Mouse (Mus musculus) stomach, embryonic 14.5 days (tissue): ENCODE data around the gene Sec24c. TPM values are rescaled to one million over a fixed set of nuclear protein-coding genes. Genes with fewer than 3 reads are reported as not detected.

Experiments
- ATAC-seq: fragments of 200-750 bp; cut with Nextera tagmentation; 2 replicates; pipeline ENCODE4 v1.8.0; 2017; ENCODE audit warnings: low read depth, moderate TSS enrichment; ENCODE audit not compliant: insufficient number of reproducible peaks, insufficient read depth, low FRiP score
- H3K27ac ChIP-seq: fragments of 300-500 bp; sonication (generic); 2 replicates; pipeline ENCODE4 v1.5.1; 2014; ENCODE audit warnings: mild to moderate bottlenecking, low read length, moderate library complexity, mixed read lengths
- H3K27me3 ChIP-seq: fragments of 300-500 bp; sonication (generic); 2 replicates; pipeline ENCODE4 v1.6.1; 2014; ENCODE audit warnings: low read length, control low read depth, mixed read lengths; ENCODE audit not compliant: control insufficient read depth, insufficient read depth
- H3K36me3 ChIP-seq: fragments of 300-500 bp; sonication (generic); 2 replicates; pipeline ENCODE4 v1.6.1; 2014; ENCODE audit warnings: mild to moderate bottlenecking, control low read depth, low read length, moderate library complexity, mixed read lengths; ENCODE audit not compliant: control insufficient read depth, insufficient read depth
- H3K4me1 ChIP-seq: fragments of 300-500 bp; sonication (generic); 2 replicates; pipeline ENCODE4 v1.6.1; 2014; ENCODE audit warnings: low read length, control low read depth, mixed read lengths; ENCODE audit not compliant: control insufficient read depth, insufficient read depth
- H3K4me2 ChIP-seq: fragments of 300-500 bp; sonication (generic); replicated peaks from 2 replicates; pipeline ENCODE4 v1.6.1; 2014; ENCODE audit warnings: low read depth, low read length, control low read depth
- H3K4me3 ChIP-seq: fragments of 300-500 bp; sonication (generic); 2 replicates; pipeline ENCODE4 v1.5.1; 2014; ENCODE audit warnings: low read depth, low read length, control low read depth
- H3K9ac ChIP-seq: fragments of 300-500 bp; sonication (generic); replicated peaks from 2 replicates; pipeline ENCODE4 v1.6.1; 2014; ENCODE audit warnings: low read depth, mild to moderate bottlenecking, control low read depth, low read length, moderate library complexity, mixed read lengths
- H3K9me3 ChIP-seq: fragments of 300-500 bp; sonication (generic); 2 replicates; pipeline ENCODE4 v1.6.1; 2016; ENCODE audit warnings: low read depth, low read length, control low read depth; ENCODE audit not compliant: control insufficient read depth
- whole genome bisulfite sequencing: fragments of 180-500 bp; shearing (Covaris S2); extraction: QIAGEN DNeasy Blood & Tissue Kit; methylation state at CpG from one replicate; pipeline ENCODE4 v1.1.7; 2014; 5-methylcytosine and 5-hydroxymethylcytosine counted together
- microRNA-seq: library from miRNA; unstranded; fragments of <30 nt; microRNA quantifications from one replicate; pipeline ENCODE4, GENCODE M21; 2016
- polyA plus RNA-seq: library from polyadenylated mRNA; unstranded; fragments of >200 nt; fragmentation: Nextera tagmentation; extraction: Ambion mirVana; gene quantifications from 2 replicates; pipeline ENCODE4 v1.2.1, GENCODE M21; 2014

Sec24c gene
- polyA plus RNA-seq, 1 experiment from 2014 or later, result 88.1 TPM

- H3K27ac ChIP-seq, result no peak overlapping the region
- H3K9me3 ChIP-seq, result no peaks in the 10 kb centered on the region
- no peak overlapping the region for H3K4me2 ChIP-seq
- no peak overlapping the region for H3K4me3 ChIP-seq
- H3K27me3 ChIP-seq, result no peaks in the 10 kb centered on the region
- H3K9ac ChIP-seq, result no peak overlapping the region
- peak; percentile 14; the same call in 1 of the 2 replicates for ATAC-seq
- no peaks in the 10 kb centered on the region for H3K4me1 ChIP-seq
- WGBS, result 83% methylated on average over 9 of the region's 9 CpGs
- H3K36me3 ChIP-seq, result peaks cover 28% of the 10 kb centered on the region
These were observed 67.2 kb downstream of the Sec24c start for GRCm38 (mm10) chr14:20741301-20741700.

DNA sequence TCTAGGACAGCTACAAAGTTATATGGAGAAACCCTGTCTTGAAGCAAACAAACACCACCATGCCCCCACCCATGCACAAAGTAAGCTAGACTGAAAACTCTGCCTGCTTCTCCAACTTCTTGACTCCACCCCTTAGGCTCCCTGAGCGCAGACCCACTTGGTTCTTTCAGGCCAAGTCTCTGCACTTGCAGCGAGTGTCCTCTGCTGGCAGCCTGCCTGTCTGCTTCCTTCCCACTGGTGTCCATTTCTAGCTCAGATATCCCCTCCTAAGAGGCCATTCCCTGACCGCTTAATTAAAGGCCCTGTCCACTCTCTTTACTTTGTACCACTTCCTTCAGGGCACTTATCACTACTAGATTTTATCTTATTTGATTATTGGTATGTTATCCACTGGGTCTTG is 69.5 kb downstream of the Sec24c start:
- Histone ChIP-seq H3K9ac (no peak overlapping the region), H3K36me3 (peaks cover 19% of the 10 kb centered on the region), H3K9me3 (no peaks in the 10 kb centered on the region), H3K27me3 (no peaks in the 10 kb centered on the region), H3K4me3 (no peak overlapping the region), H3K27ac (no peak overlapping the region), H3K4me1 (no peaks in the 10 kb centered on the region), H3K4me2 (no peak overlapping the region)
- 82% methylated on average over 3 of the region's 3 CpGs for WGBS
- ATAC-seq, result no peak

Small RNAs within 50 kb of the gene (microRNA-seq; reads per million reads assigned to microRNA genes)
- gene Mir6946, result 1.6 reads per million

Other genes starting within 250 kb of the Sec24c start
- gene Cfap70, start 222.1 kb upstream of the Sec24c start, polyA plus RNA-seq, result 0.10 and 0.27 TPM in 2 replicates
- 57.4 and 60.2 TPM in 2 replicates for gene Anxa7, start 194.2 kb upstream of the Sec24c start, polyA plus RNA-seq
- gene Mss51, start 177.4 kb upstream of the Sec24c start, polyA plus RNA-seq, result 1.3 and 1.8 TPM in 2 replicates
- 64.6 and 67.3 TPM in 2 replicates for gene Ppp3cb, start 127.7 kb upstream of the Sec24c start, polyA plus RNA-seq
- gene Usp54, start 33.2 kb upstream of the Sec24c start, polyA plus RNA-seq, result 8.4 and 9.8 TPM in 2 replicates
- gene Myoz1, start 17.8 kb upstream of the Sec24c start, polyA plus RNA-seq, result 0.29 TPM in 1 of 2 replicates, not detected in the other
- gene Synpo2l, start 6.0 kb upstream of the Sec24c start, polyA plus RNA-seq, result 0.17 and 0.29 TPM in 2 replicates
- gene Fut11, start 20.7 kb downstream of the Sec24c start, polyA plus RNA-seq, result 20.5 and 20.7 TPM in 2 replicates
- gene Chchd1, start 28.7 kb downstream of the Sec24c start, polyA plus RNA-seq, result 211 and 224 TPM in 2 replicates
- 35.9 and 38.6 TPM in 2 replicates for gene Zswim8, start 33.2 kb downstream of the Sec24c start, polyA plus RNA-seq
- gene Ndst2, start 60.3 kb downstream of the Sec24c start, polyA plus RNA-seq, result 28.1 and 31.1 TPM in 2 replicates
- gene Camk2g, start 119.8 kb downstream of the Sec24c start, polyA plus RNA-seq, result 46.6 and 53.6 TPM in 2 replicates
- 0.64 and 1.3 TPM in 2 replicates for gene Plau, start 162.4 kb downstream of the Sec24c start, polyA plus RNA-seq